Comparison of ENCODE assay signal across 20 mouse cellular contexts in the genomic region with DNA sequence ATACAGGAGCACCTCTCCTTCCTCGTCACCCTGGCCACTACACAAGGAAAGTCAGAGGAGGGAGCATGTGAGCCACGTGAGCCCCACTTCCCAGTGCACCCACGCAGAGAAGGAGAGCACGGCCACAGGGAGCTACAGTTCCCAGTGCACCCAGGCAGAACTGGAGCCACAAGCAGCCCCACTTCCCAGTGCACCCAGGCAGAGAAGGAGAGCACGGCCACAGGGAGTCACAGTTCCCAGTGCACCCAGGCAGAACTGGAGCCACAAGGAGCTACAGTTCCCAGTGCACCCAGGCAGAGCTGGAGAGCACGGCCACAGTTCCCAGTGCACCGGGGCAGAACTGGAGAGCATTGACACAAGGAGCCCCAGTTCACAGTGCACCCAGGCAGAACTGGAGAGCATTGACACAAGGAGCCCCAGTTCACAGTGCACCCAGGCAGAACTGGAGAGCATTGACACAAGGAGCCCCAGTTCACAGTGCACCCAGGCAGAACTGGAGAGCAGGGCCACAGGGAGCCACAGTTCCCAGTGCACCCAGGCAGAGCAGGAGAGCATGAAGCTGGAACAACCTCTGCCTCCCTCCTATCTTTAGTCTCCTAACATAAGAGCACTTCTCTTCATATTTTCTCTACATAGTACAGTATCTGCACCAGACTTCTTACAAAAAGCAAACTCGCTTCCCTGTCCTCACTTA. TPM values are rescaled to one million over a fixed set of nuclear protein-coding genes. Genes with fewer than 3 reads are reported as not detected.
DNase-seq lines count a peak whose midpoint lies in the region; ATAC-seq and TF ChIP-seq lines count a peak whose summit lies in the region.
"Had no signal": no experiment of that assay in that cellular context is flagged by ENCODE, and none has a peak within 500 bp of the region (broad histone marks: within the 10 kb centered on the region; RNA-seq: fewer than 3 reads in every experiment).

No protein-coding gene starts in this region.

- peak overlapping the region; percentile 64 for H3K27ac ChIP-seq in kidney, postnatal 0 days
- no peak overlapping the region for H3K27ac ChIP-seq in midbrain, embryonic 15.5 days
- H3K27ac ChIP-seq: heart, adult 2 months; hindbrain, embryonic 14.5 days; liver, embryonic 13.5 days; neural tube, embryonic 12.5 days had no signal

- peak; percentile 73 for ATAC-seq in frontal cortex, adult (ENCODE audit: low TSS enrichment)
- ATAC-seq in kidney, postnatal 0 days (replicated peaks; ENCODE audit: low FRiP score, low read depth), result peak; percentile 91
- no peak for ATAC-seq in midbrain, embryonic 15.5 days (replicated peaks)
- ATAC-seq: forebrain, embryonic 16.5 days; intestine, postnatal 0 days; midbrain, embryonic 16.5 days had no signal

- peaks cover 22% of the 10 kb centered on the region for H3K36me3 ChIP-seq in kidney, postnatal 0 days (ENCODE audit: insufficient read depth, low read length)
- H3K36me3 ChIP-seq in midbrain, embryonic 15.5 days (replicated peaks), result peaks cover 26% of the 10 kb centered on the region

- no peak; the same call in 1 of the 2 replicates for TF ChIP-seq CTCF in kidney, postnatal 0 days (IDR thresholded peaks at IDR 0.05; ENCODE audit: low read depth)

- H3K4me1 ChIP-seq in kidney, postnatal 0 days (replicated peaks; ENCODE audit: insufficient read depth, low read length), result 0 out of 2 replicates have a peak, but pooled peaks cover 5% of the 10 kb centered on the region
- H3K4me1 ChIP-seq in midbrain, embryonic 15.5 days, result no peaks in the 10 kb centered on the region; the same call in 1 of the 2 replicates
- H3K4me1 ChIP-seq: heart, embryonic 12.5 days; liver, embryonic 13.5 days; neural tube, embryonic 12.5 days had no signal

- H3K9me3 ChIP-seq in kidney, postnatal 0 days (replicated peaks; ENCODE audit: low read length), result no peaks in the 10 kb centered on the region
- H3K9me3 ChIP-seq in midbrain, embryonic 15.5 days, result no peaks in the 10 kb centered on the region
- H3K9me3 ChIP-seq: heart, embryonic 12.5 days; liver, embryonic 13.5 days; neural tube, embryonic 12.5 days had no signal

- intact Hi-C loops in gastrocnemius, postnatal 14 days (cut with DNase I; ENCODE audit: low total_unique reads), result loop anchor here (10.0 kb wide), 2 partner anchors 95 to 155 kb away; partner anchors contain the start of gene Tmod1

- H3K27me3 ChIP-seq in kidney, postnatal 0 days (ENCODE audit: insufficient read depth, low read length), result no peaks in the 10 kb centered on the region
- no peaks in the 10 kb centered on the region for H3K27me3 ChIP-seq in midbrain, embryonic 15.5 days (replicated peaks)
- H3K27me3 ChIP-seq: CH12.LX; heart, embryonic 12.5 days; liver, embryonic 13.5 days; neural tube, embryonic 12.5 days had no signal

- H3K9ac ChIP-seq in kidney, postnatal 0 days (ENCODE audit: low read depth, low read length), result no peak overlapping the region
- H3K9ac ChIP-seq in midbrain, embryonic 15.5 days, result no peak overlapping the region
- H3K9ac ChIP-seq: heart, embryonic 12.5 days; hindbrain, embryonic 14.5 days; liver, embryonic 13.5 days; neural tube, embryonic 12.5 days had no signal

- WGBS in kidney, postnatal 0 days, result 56% methylated on average over 8 of the region's 8 CpGs
- WGBS in midbrain, embryonic 15.5 days, result 83% methylated on average over 8 of the region's 8 CpGs

- H3K4me2 ChIP-seq in kidney, postnatal 0 days (ENCODE audit: low read length), result no peak overlapping the region
- H3K4me2 ChIP-seq in midbrain, embryonic 15.5 days, result no peak overlapping the region
- H3K4me2 ChIP-seq: heart, embryonic 12.5 days; hindbrain, embryonic 14.5 days; liver, embryonic 13.5 days; neural tube, embryonic 12.5 days had no signal

- H3K4me3 ChIP-seq in kidney, postnatal 0 days (replicated peaks; ENCODE audit: low read depth, low read length), result no peak overlapping the region
- H3K4me3 ChIP-seq in midbrain, embryonic 15.5 days, result no peak overlapping the region
- H3K4me3 ChIP-seq: erythroblast, embryonic 14.5 days; heart, adult 2 months; heart, embryonic 12.5 days; liver, embryonic 13.5 days; myocyte; neural tube, embryonic 12.5 days had no signal

- no peak for DNase-seq in frontal cortex, postnatal 36 days (ENCODE audit: low spot score in 2 of 2)
- DNase-seq in kidney, adult 8-10 months, result peak; percentile 68 to 84
- peak; percentile 72 for DNase-seq in kidney, postnatal 0 days (ENCODE audit: low spot score)
- peak; percentile 55 to 66 for DNase-seq in kidney, postnatal 4 days
- no peak for DNase-seq in adrenal gland, postnatal 10 days
- DNase-seq in gastrocnemius, postnatal 14 days, result no peak
- DNase-seq: gastrocnemius, postnatal 25 days had no signal

RNA-seq across cellular contexts. Expression of gene Ncbp1, which starts 9.0 kb away (rescaled TPM):
- 48.2 and 53.9 TPM in 2 replicates for polyA plus RNA-seq in kidney, postnatal 0 days (2015; fragmentation: Nextera tagmentation; extraction: Ambion mirVana)
- polyA plus RNA-seq in midbrain, embryonic 15.5 days (2015; fragmentation: Nextera tagmentation; extraction: Ambion mirVana), result 76.0 TPM in 2 replicates
- 10 to 100 TPM; 42.8 to 44.1 TPM for total RNA-seq in adrenal gland, postnatal 10 days (2021)
- total RNA-seq in gastrocnemius, postnatal 14 days (2021), result 10 to 100 TPM; 13.2 to 17.5 TPM

RNA-seq across cellular contexts. Expression of gene Tstd2, which starts 9.0 kb away (rescaled TPM):
- 23.5 and 25.7 TPM in 2 replicates for polyA plus RNA-seq in kidney, postnatal 0 days (2015; fragmentation: Nextera tagmentation; extraction: Ambion mirVana)
- polyA plus RNA-seq in midbrain, embryonic 15.5 days (2015; fragmentation: Nextera tagmentation; extraction: Ambion mirVana), result 29.9 and 33.9 TPM in 2 replicates
- 10 to 100 TPM; 22.3 to 28.5 TPM for total RNA-seq in adrenal gland, postnatal 10 days (2021)
- 10 to 100 TPM in 1 of 2 experiments, 1 to 10 TPM in 1; 9.6 to 10.4 TPM for total RNA-seq in gastrocnemius, postnatal 14 days (2021)

Comparison
In these comparisons a context has a peak if more than half of its experiments do, and no peak if none do; other contexts are left out.
1. DNase-seq: peak in kidney, adult 8-10 months (2 of 2), kidney, postnatal 0 days (single experiment) and kidney, postnatal 4 days (2 of 2); none in frontal cortex, postnatal 36 days (0 of 2), adrenal gland, postnatal 10 days (single experiment) and gastrocnemius, postnatal 14 days (single experiment).